ENCODE assay signal across 19 mouse cellular contexts in the genomic region with DNA sequence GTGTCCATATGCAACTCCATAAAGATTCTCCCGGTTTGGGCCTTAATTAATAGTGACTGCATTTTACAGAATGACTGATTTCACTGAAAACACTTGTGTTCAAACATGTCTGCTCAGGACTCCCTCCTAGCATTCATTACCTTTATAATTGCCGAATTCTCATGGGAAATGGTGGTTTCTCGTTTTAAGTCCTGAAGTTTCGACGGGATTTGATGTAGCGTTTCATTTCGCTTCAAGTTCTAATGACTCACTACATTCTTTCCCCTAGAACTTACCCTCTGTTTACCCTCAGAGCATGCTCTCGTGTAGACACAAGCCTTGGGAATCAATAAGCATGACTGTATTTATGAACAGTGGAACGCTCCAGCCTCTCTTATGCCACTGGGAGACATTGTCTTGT.
"Had no signal": no experiment of that assay in that cellular context is flagged by ENCODE, and none has a peak within 500 bp of the region (broad histone marks: within the 10 kb centered on the region; RNA-seq: fewer than 3 reads in every experiment).

No protein-coding gene starts in this region.

- H3K9me3 ChIP-seq: lung, embryonic 15.5 days; midbrain, embryonic 12.5 days; neural tube, embryonic 13.5 days; neural tube, embryonic 15.5 days had no signal

- H3K4me3 ChIP-seq: lung, embryonic 15.5 days; midbrain, embryonic 10.5 days; midbrain, embryonic 12.5 days; myocyte; neural tube, embryonic 13.5 days; neural tube, embryonic 15.5 days had no signal

- H3K9ac ChIP-seq: lung, embryonic 15.5 days; midbrain, embryonic 12.5 days; neural tube, embryonic 13.5 days; neural tube, embryonic 15.5 days had no signal

- DNase-seq: lung, adult 2 months; lung, postnatal 4 days; midbrain, embryonic 14.5 days; retina, postnatal 1 day; right cerebral cortex, adult 18-20 months; right cerebral cortex, postnatal 25 days; right cerebral cortex, postnatal 4 days; spleen, adult 18-20 months; thymus, adult 18-20 months; thymus, postnatal 14 days; thymus, postnatal 36 days had no signal

- ATAC-seq: lung, postnatal 0 days; midbrain, embryonic 16.5 days had no signal

- H3K4me1 ChIP-seq: lung, embryonic 15.5 days; midbrain, embryonic 10.5 days had no signal

- H3K27ac ChIP-seq: lung, embryonic 15.5 days; midbrain, embryonic 10.5 days; midbrain, embryonic 12.5 days; neural tube, embryonic 13.5 days; neural tube, embryonic 15.5 days had no signal

- H3K27me3 ChIP-seq: lung, embryonic 15.5 days; midbrain, embryonic 12.5 days; neural tube, embryonic 13.5 days; neural tube, embryonic 15.5 days had no signal

- H3K36me3 ChIP-seq: lung, embryonic 15.5 days; midbrain, embryonic 10.5 days; midbrain, embryonic 12.5 days; neural tube, embryonic 13.5 days; neural tube, embryonic 15.5 days had no signal

- H3K4me2 ChIP-seq: lung, embryonic 15.5 days; midbrain, embryonic 12.5 days; neural tube, embryonic 13.5 days; neural tube, embryonic 15.5 days had no signal
